Mouse (Mus musculus): ENCODE data around the gene Ly6g5b.

Gene Ly6g5b
- long read RNA-seq, experiment 1, result 0 reads
- long read RNA-seq, experiment 2, result 0 reads

DNA sequence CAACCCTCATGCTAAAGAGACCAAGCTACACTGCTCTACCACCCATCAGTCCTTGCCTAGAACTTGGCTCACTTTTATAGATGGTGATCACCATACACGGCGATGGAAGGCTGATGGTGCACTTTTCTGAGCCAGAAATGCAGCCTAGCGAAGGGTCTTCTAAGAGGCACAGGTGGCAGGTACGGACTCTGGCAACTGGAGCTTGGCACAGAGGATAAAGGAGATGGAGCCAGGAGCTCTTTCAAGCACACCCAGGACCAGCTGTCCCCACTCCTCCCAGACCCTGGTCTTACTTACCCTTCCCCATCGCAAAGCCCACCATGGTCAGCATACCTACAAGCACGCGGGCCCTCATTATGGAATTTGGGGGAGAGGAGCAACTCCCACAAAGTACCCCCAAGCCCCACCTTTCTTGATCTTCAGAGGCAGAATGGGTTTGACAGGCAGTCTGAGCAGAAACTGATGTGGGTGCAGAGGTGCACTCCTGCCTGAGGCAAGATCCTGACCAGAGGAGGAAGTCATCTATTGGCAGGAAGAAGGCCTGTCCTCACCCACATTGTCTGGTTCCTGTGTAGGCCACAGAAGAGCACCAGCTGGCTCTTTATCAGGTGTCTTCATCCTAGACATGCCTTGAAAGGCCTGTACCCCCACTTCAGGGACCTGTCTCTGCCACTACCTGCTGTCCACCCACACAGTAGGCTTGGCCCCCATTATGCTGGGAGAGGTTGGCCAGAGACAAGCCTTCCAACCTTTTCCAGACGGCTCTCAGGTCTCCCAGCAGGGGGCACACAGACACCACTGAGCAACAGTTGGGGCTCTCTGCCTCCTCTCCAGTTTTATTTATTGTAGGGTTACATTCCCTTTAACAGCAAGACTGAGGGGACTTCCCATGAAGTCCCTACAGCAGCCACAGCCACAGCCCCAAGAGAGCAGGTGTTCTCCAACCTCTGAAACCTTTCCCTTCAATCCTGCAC lies at the start of gene Ly6g5b:
Gene Ly6g5b, minus strand, starts transcription at position 383 of the 974 bp plus-strand sequence.
- intact Hi-C loops (cut with DNase I), result no loop called here

DNA sequence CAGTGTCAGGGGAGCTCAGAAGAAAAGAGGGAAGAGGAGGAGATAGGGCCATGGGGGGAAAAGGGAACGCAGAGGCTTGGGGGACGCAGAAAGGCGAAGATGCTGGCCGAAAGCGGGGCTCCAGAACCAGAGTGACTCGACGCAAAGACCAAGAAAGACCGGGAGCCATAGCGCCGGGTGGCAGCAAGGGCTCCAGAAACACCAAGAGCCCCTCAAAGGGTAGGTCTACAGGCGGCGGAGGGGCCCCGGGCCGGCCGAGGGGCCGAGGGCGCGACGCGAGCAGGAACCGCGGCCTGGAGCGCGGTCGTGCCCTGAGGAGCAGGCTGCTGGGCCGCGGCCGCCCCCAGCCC lies 49.0 kb upstream of the Ly6g5b start:
- intact Hi-C loops (cut with DNase I), result no loop called here

DNA sequence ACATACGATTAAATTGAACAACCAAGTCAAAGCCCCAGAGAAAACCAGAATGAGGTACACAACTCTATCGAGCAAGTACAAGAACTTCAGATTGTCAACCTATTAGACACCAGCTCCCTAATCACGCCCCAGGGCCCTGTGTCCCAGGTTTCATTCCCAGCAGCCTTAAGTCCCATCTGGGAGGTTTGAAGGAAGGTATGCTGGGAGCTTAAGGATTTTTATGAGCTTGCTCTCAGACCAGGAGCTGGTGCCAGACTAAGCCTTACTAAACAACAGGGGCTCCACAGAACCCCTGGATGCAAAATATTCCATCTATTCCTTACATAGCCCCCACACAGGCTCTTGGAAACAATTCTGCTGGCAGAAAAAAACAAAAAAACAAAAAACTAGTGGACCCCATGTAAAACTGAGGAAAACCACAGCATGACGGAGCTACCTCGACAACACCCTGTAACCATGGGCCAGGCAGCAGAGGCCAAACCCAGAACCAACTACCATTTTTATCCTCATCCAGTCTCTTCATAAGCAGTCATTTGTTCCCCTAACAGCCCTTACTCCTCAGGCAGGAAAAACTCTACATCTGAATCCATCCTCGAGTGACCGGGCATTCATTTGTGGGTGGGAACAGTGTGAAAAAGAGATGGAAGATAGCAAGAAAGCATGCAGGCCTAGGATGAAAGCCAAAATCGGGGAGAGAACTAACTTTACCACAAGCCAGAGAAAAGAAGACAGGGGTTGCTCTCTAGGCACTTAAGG lies 48.3 kb upstream of the Ly6g5b start:
- intact Hi-C loops (cut with DNase I), result no loop called here

DNA sequence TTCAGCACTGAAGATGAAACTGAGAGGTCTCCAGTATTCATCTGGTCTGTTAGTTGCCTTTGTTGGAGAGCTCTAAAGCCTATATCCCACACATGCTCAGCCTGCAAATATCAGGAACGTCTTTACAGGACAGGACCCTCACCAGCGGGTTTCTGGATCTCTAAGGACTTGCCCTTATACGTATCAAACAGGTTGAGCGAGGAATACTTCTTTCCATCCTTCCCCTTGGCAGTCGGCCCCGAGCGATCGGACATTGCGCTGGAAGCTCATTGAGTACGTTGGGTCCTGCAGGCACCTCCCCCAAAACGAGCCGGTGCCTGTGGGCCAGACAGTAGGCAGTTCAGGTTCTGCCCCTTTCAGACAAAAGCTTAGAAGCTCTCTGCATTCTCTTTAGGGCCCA lies 47.5 kb upstream of the Ly6g5b start:
- intact Hi-C loops (cut with DNase I), result no loop called here

DNA sequence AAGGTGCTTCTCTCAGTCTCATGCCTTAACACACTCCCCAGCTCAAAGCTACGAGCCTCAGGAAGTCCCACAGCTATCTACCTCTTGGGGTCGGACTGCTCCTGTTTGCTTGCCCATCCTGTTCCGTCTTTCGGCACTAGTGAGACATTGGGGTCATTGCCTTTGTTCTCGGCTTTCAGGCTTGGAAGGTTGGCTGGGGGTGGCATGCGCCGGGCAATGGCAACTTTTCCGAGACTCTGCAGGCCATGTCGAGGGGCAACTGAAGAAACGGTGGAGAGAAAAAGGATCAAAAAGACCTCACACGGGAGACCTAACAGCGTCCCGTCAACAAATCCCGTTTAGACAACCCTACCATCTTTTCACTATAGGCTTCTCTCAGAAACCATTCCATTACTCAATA lies 46.9 kb upstream of the Ly6g5b start:
- intact Hi-C loops (cut with DNase I), result no loop called here

DNA sequence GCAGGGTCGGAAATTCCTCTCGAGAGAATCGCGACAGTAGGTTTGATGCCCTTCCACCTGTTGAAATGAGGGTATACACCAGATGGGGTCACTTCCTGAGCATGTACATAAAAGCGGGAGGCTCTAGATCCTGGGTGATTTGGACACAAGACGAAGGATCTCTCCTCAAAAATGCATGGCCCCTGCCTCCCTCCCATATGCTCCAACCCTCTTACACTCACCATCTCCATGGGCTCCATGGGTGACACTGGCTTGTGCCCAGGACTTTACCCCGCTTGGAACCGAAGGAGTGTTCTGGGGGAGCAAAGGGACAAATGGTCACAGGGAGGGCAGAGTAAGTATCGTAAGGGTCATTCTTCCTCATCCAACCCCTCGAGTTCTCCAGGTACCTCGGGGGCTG lies 46.2 kb upstream of the Ly6g5b start:
- intact Hi-C loops (cut with DNase I), result no loop called here

- intact Hi-C loops (cut with DNase I), result no loop called here
These were observed 44.4 kb upstream of the Ly6g5b start for GRCm38 (mm10) chr17:35159638-35160037.

GRCm38 (mm10) chr17:35158850-35159593 lies 43.8 kb upstream of the Ly6g5b start:
- intact Hi-C loops (cut with DNase I), result no loop called here

DNA sequence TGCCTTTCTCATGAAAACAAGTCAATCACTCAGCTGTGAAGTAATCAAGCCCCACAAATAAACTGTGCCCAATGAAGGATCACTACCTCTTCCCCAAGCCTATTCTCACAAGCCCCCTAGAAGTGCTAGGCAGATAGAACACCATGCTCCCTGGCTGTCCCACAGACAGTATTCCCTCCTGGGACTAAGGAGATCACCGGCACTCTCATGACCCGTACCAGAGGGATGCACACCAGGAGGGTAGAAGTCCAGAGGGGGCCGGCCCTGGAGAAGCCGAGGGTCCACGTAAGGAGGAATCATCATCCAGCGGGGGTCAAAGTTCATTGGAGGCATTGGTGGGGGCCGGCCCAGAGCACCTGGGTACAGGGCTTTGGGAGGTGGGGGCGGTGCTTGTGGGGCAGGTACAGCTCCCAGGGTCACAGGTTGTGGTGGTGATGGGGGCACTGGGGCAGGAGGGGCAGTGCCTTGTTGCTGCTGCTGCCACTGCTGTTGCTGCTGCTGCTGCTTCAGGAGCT lies 42.5 kb upstream of the Ly6g5b start:
- intact Hi-C loops (cut with DNase I), result no loop called here

DNA sequence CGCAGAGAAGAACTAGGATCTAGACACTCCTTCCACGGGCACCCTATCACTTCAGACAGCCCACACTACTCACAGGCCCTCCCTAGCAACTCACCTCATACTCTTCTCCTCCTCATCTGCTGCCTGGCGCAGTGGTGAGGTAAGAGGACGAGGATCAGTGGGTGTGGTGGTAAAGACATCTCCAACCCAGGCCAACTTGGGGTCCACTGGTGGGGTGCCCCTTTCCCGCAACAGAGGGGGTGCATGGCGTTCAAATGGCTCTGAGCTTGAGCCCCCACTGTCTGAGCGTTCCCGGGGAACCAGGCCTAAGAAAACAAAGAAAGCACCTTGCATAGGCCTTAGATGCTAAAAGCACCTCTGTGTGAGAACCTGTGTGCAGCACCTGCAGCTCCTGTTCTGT lies 42.0 kb upstream of the Ly6g5b start:
- intact Hi-C loops (cut with DNase I), result no loop called here

GRCm38 (mm10) chr17:35156461-35157200 lies 41.4 kb upstream of the Ly6g5b start:
- intact Hi-C loops (cut with DNase I), result no loop called here

DNA sequence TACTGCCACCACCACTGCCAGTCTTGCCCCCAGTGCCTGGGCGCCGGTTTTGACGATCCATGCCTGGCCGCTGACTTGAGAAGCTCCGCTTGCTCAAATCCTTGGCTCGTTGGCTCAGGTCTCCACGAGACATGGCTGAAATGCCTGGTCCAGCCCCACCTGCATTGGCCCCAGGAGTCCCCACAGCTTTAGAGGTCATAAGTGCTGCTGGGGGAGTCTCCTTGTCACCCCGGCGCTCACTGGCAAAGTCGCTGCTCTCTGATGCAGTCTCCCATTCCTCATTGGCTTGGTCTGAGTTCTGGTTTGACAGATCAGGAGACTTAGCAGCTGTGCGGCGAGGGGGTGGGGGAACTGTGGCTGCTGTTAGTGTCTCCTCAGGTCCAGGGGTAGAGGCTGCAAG lies 40.2 kb upstream of the Ly6g5b start:
- intact Hi-C loops (cut with DNase I), result no loop called here

DNA sequence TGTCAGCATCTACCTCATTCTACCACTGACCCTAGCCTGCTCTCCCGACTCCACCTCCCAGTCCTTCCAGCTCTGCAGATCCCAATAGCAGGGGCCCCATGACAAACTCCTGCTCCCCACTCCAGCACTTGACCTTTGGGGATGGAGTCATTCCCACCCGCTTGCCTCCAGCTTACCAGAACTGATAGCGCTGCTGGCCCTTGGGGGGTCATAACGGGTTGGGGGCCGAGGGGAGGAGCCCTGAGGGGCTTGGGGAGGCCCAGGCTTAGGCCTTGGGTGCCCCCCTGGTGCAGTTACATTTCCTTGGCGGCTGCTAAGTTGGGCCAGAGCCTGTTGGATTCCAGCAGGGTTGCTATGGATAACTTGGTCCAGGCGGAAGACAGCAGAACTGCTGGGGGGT lies 39.4 kb upstream of the Ly6g5b start:
- intact Hi-C loops (cut with DNase I), result no loop called here

DNA sequence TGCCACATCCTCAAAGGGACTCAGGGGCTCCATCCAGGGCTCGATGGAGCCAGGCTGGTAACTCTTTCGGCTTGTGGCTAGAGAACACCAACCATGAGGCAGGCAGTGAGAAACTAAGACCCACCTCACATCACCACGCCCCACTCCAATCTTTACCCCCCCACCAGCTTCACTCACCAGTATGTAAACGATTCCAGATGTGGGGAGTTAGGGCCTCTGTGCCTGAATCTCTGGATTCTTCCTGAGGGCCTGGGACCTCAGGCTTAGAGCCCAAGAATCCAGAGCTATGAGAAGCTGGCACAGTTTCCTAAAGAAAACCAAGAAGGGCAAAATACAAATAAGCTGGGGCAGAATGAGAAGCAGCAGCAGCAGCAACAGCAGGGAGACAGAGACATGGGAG lies 38.7 kb upstream of the Ly6g5b start:
- intact Hi-C loops (cut with DNase I), result no loop called here

DNA sequence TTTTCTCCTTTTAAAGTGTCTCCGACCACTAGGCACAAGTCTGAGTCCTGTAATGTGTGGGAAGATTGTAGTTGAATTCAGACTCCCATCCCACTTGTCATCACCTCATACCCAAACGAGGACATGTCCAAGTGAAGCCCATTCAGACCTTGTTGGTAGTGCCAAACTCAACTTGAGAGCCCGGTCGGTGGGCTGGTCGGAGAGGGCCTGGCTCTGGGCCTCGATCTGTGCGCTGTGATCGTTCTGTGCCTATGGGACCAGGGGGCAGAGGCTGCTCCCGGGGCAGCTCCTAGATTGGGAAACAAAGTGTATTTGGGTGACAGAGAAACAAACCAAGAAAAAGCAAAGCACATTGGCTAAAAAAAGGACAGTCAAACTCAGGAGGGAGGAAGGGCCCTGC lies 37.8 kb upstream of the Ly6g5b start:
- intact Hi-C loops (cut with DNase I), result no loop called here

DNA sequence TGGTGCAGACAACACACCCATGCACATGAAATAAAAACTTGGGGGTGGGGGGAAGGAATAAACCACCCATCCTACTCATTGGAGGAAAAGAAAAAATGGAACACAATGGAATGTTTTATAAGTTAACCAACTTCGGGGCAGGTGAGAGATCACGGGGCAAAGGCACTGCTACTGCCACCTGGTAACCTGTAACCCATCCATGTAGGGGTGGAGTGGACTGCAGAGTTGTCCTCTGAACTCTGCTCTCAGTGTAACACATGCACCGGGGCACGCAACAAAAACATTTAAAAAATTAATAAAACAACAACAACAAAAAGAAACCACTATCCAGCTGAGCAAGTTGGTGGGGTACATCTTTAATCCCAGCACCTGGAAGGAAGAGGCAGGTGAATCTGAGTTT lies 36.9 kb upstream of the Ly6g5b start:
- intact Hi-C loops (cut with DNase I), result no loop called here

GRCm38 (mm10) chr17:35147922-35148639 lies 32.9 kb upstream of the Ly6g5b start:
- intact Hi-C loops (cut with DNase I), result no loop called here

- intact Hi-C loops (cut with DNase I), result no loop called here
These were observed 32.1 kb upstream of the Ly6g5b start for GRCm38 (mm10) chr17:35147348-35147747.

DNA sequence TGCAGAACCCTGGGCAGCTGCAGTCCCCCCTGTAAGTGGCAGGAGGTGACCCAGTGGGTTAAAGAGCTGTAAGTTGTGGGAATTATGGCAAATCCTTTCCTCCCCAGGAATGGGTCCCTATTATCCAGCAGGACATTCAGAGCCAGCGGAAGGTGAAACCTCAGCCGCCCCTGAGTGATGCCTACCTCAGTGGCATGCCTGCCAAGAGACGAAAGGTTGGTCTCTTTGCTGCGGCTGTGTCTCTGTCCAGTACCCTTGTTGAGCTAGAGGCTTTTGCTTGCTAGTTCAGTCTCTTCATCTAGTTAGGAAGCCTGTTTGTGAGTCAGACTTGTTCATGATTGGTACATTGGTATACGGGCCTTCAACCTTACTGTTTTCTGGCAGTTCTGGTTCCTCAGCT lies 30.9 kb upstream of the Ly6g5b start:
- intact Hi-C loops (cut with DNase I), result no loop called here

DNA sequence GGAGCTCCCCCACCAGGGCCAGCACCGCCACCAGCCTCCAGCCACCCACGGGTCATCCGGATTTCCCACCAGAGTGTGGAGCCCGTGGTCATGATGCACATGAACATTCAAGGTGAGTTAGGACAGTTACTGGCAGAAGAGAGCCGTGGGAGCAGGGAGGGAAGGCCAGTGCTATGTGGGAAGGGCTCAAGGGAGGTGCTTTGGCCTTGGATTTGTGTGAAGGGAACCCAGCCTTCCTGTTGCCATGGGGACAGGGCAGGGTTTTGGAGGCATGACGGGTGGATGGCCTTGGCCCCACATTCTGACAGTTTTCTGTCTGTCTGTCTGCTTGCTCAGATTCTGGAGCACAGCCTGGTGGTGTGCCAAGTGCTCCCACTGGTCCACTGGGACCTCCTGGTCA lies 26.7 kb upstream of the Ly6g5b start:
- intact Hi-C loops (cut with DNase I), result no loop called here

All from adrenal gland (tissue).